Mouse (Mus musculus) layer of hippocampus, adult 8-10 months (tissue): Measurements from ENCODE around the gene Mfap2. TPM values are rescaled to one million over a fixed set of nuclear protein-coding genes. Genes with fewer than 3 reads are reported as not detected.
A peak's percentile ranks its signal among the peaks of the same experiment; 100 is the strongest.

Experiments used
- DNase-seq, 2 experiments: peaks; one replicate each; pipeline ENCODE4 v3.0.0; 2022; ENCODE audit warnings: low spot score in 2 of 2
- total RNA-seq, 4 experiments: library from RNA; stranded (reverse); gene quantifications; 2 replicates each; pipeline ENCODE4 v1.2.4; 2022

Mfap2 gene
- total RNA-seq, 4 experiments from 2014 or later, result 4.2 to 6.6 (median 5.5) TPM

DNA sequence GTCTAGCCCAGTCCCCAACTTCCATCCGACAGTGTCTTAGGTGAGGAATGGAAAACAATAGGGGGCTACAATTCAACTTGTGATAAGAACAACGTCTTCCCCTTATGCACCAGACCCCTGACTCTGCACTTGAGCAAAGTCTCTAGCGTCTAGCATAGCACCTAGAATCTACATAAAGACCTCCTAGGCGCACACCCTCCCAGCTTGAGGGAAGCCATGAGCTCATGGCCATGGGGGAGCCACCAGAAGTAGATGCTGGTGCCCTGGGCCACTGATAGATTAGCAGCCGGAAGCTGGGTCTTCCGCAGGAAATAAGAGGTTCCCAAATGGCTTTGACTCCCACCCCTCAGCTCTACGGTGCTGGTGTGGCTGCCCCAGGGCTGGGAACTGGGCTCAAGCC lies 22.7 kb upstream of the Mfap2 start:
- DNase-seq, result no peak

DNA sequence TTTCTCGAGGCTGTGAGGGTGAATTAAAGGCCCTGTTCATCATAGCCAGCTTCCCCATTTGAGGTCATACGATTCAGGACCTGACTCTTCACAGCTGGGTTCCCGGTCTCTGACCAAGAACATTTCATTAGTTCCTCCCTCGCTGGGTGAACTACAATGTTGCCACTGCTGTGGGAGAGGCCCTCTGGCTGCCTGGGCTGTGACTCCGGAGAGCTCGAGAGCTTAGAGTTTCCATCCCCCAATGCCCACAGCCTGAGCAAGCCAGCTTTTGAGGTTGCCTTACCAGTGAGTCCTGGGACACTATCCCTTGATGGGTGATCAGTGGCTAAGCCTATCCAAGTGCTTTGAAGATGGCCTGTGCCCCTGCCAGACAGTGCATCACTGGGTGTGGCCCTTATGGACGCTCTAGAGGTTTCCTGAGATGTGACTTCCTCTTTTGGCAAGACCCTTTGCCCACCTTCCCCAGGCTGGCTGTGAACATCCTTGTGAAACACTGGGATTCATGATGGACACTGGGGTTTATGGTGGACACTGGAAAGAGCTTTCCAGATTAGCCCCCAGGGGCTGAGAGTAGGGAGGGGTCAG lies 21.4 kb upstream of the Mfap2 start:
- DNase-seq, result no peak

DNA sequence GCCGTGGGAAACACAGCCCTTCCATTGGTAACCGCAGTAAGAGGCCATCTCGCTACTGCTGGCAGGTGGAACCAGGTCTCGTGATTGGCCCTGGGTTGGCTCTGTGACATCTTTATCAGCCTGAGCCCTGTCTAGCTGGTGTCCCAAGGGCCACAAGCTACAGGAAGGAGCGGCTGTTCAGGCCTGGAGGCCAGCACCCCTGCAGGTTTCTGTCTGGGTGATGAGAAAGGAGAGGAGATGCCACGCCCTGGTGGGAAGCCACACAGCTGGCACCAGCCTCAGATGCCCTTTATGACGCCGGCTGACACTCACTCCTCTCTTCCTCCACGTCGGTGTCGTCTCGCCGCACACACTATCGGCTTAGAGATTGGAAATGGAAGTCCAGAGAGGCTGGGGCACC lies 20.8 kb upstream of the Mfap2 start:
- DNase-seq, result no peak

DNA sequence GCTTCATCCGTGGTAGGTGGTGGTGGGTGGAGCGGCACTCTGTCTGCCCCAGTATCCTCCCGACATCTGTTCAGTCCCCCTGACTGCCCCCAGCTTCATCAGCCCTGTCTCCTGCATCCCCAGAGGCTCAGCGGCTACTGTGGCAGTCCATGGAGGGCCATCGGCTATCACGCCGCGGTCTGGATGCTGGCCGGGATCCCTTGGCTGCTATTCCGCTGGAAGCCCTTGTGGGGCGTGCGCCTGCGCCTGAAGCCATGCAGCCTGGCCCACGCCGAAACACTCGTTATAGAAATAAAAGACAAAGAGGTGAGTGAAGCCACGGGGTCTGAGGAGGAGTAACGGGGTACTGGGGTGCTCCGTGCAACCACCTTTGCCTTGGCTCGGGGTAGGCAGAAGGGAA lies 18.0 kb upstream of the Mfap2 start:
- DNase-seq, result no peak

DNA sequence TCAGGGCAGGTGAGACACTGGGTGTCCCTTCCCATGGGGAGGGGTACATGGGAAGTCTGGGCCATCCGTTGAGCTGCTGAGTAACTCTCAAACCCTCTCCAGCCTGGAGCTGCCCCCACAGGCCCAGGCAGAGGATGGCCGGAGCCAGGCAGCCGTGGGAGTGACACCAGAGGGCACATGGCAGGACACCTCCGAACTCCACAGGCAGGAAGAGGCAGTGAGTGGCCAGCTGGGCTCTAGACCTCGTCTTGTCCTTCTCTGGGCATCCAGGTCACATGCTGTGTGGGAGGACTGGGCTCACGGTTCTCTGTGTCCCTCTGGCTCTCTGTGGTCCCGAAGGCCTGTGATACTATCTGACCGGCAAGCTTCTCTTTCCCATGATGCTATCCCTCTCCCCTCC lies 16.4 kb upstream of the Mfap2 start:
- DNase-seq, result no peak

DNA sequence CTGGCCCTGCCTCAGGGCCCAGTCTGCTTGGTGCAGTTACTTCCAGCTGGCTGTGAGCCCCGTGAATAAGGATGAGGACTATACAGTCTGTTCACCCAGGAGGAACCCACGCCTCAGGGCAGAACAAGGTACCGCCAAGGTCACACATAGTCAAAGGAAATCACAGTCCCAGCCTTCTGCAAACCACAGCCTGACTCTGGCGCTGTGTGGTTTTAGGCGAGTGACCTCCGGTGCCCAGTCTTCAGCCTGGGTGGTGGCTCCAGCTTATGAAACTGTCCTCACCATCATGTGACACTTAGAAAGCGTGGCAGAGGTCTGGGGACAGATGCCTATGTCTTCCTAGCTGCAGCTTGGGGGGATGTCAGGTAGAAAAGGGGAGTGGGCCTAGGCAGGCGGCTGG lies 14.4 kb upstream of the Mfap2 start:
- no peak for DNase-seq

DNA sequence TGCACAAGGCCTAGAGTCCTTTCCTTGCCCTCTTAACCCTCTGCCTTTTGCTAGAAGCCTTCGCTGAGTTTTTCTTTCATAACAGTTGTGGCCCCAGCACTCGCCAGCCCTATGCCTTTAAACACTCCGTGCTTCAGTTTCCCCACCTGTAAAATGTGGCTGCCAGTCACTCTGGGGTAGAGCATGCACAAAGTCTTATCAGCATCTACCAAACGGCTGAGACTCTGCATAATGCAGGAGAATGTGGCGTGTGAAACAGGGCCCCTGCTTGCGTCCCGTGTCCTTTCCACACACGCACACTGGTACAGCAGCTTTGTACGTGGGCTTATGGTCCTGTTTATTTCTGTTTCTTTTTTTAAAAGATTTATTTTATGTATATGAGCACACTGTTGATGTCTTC lies 13.4 kb upstream of the Mfap2 start:
- DNase-seq, result no peak

DNA sequence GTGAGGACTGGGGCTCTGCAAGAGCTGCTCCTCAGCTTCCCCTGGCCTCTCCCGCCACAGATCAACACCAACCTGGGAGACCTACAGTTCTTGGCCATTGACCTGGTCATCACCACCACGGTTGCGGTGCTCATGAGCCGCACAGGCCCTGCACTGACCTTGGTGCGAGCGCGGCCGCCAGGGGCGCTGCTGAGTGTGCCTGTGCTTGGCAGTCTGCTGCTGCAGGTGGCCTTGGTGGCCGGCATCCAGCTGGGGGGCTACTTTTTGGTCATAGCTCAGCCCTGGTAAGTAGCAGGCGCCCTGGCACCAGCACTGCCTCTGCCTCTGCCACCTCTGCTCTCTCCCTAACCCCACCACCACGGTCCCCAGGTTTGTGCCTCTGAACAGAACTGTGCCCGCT lies 4.2 kb upstream of the Mfap2 start:
- no peak for DNase-seq

DNA sequence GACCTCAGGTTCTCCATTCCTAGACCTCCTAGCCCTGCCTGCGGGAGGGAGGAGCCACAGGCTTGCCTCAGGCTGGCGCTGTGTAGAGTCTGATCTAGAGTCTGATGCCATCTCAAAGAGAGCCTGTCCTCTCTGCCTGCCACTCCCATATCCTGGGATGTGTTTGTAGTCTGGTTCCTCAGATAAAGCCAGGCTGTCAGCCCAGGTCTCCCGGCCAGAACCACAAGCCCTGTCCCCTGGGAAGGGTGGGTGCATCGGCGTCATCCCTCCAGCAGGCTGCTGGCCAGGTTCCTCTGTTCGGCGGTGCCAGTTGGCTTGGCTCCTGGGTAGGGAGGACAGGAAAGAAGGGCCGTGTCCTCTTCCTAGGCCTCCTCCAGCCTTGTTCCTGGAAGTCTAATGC lies 2.2 kb upstream of the Mfap2 start:
- no peak for DNase-seq

DNA sequence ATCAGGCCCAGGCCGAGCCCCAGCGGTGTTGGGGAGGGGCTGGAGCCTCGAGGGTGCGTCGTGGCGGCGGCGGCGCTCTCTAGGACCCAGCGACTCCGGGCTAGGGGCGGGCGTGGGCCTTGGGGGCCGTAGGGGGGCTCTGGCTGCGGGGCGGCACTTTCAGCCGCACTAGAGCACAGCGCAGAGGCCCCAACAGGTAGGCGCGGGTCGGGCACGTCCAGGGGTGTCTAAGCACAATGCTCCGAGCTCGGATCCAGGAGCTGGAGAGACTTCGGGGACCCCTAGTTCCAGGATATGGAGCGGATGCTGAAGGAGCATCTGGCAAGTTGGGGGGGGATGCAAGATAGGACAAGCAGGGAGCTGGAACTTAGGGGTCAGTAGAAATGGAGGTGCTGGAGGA lies 308 bp downstream of the Mfap2 start:
- no peak for DNase-seq

DNA sequence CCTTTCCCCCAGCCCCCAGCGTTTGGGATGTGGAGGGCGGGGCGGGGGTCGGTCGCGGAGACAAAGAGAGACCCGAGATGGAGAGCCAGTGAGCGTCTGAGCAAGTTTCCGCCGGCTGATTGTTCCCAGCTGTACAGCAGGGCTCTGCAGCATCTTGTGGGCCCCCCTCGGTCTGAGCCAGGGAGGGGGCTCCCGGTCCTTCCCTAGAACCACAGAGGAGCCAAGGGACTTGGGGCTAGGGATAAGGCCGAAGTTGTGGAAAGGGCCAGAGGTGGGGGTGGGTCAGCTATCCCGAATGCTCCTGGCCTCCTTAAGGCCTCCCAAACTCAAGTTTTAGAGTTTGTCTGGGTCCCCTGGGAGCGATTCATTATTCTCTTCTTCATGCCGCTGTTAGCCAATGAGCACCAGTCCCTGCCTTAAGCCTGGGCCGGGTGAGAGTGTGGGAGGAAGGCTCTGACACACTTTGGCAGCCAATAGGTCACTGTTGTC lies 767 bp downstream of the Mfap2 start:
- no peak for DNase-seq

DNA sequence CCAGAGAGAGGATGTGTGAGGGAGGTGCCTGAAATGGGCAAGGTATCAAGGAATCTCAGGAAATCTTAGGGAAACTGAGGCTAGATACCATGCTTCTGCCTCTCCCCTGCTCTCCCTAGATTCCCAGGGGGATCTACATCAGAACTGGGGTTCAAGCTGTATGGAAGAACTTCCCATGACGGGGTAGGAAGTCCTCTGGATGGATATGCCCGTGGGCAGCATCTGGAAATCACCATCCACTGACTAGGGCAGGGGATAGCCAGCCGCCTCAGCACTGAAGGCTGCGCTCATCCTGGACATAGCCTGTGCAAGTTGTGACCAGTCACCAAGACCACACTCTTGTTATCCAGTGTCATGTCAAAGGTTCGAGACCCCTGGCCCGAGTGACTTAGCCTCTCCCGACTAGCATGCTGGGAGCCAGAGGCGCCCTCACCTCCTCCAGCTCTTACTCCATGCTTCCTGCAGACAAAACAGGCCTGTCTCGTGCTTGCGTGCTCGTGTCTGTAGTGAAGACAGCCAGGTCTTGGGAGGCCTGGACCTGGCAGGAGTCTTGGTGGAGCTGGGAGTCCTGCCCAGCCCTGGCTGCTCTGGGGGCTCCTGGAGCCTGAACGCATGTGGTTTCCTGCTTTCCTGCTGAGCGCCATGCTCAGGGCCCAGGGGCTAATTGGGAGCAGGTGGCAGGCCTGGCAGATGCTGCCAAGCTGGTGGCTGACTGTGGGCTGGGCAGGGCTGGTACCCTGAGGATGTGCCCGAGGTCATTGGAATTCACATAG lies 1.5 kb downstream of the Mfap2 start:
- DNase-seq, result no peak

DNA sequence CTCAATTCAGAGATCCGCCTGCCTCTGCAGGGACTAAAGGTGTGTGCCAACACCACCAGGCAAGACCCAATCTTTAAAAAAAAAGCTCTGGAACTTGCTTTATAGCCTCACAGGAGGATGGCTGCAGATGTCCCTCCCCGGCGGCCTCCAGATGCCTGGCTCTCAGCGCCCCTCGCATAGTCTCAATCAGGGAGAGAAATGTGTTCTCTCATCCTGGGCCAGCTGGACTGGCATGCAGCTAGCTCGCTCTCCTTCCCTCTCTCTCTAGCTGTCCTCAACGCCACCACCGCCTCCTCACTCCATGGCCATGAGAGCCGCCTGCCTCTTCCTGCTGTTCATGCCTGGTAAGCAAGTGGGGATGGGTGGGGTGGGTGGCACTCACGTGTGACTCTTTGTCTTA lies 2.3 kb downstream of the Mfap2 start:
- peak in 1 of 2 experiments; percentile 34 for DNase-seq

DNA sequence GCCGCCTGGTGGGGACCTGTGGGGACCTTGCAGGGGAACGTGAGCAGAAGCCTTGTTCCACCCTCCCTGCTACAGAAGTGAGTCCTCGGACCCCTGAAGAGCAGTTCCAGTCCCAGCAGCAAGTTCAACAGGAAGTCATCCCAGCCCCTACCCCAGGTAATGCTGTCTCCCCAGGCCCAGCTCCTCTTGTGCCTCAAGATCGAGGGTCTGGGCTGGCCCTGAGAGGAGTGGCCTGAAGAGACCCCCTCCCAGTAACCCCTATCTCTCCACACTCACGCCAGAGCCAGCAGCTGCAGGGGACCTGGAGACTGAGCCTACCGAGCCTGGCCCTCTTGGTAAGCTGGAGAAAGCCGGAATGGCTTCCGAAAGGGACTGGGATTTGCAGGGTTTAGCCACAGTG lies 3.9 kb downstream of the Mfap2 start:
- no peak for DNase-seq

DNA sequence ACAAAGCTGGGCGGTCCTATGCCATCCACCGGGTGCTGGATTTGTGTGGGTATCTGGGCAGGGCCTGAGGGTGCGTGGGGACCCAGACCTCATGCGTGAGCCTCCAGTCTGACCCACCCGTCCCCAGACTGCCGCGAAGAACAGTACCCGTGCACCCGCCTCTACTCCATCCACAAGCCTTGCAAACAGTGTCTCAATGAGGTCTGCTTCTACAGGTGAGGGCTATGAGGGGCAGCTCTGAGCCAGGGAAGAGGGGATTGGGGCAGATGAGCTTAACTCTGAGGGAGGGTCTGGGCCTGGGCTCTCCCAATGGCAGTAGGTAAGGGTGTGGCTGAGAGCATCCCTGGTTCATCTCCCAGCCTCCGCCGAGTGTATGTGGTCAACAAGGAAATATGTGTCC lies 4.6 kb downstream of the Mfap2 start:
- DNase-seq, result no peak

DNA sequence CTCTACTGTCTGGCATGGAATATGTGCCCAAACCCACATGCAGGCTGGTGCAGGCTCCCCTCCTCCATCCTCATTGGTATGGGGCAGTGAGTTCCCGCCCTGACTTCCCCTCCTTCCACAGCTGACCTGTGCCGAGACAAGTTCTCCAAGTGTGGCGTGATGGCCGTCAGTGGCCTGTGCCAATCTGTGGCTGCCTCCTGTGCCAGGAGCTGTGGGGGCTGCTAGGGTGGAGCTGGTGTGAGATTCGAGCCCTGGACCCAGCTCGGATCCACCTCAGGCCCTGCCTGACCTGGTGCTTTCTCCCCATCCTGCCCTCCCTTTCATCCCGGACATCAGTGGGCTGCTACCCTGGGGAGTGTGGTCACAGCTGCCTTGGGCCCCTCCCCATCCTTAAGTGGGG lies 5.1 kb downstream of the Mfap2 start:
- no peak for DNase-seq

DNA sequence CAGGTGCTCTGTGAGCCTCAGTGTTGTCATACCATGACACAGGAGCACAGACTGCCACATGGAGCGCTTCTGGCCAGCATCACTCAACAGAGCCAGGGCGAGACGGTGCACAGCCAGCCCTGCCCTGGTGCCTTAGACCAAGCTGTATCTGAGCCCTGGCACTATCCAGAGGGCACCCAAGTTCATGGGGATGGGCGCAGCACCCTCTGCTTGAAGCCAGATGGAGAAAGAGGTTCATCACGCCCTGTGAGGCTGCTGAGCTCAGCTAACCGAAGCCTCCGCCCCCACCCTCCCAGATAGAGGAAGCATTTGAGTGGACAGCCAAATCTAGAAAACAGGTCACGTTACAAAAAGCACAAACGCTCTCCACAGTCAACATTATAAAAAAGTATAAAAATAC lies 6.1 kb downstream of the Mfap2 start:
- DNase-seq, result no peak

DNA sequence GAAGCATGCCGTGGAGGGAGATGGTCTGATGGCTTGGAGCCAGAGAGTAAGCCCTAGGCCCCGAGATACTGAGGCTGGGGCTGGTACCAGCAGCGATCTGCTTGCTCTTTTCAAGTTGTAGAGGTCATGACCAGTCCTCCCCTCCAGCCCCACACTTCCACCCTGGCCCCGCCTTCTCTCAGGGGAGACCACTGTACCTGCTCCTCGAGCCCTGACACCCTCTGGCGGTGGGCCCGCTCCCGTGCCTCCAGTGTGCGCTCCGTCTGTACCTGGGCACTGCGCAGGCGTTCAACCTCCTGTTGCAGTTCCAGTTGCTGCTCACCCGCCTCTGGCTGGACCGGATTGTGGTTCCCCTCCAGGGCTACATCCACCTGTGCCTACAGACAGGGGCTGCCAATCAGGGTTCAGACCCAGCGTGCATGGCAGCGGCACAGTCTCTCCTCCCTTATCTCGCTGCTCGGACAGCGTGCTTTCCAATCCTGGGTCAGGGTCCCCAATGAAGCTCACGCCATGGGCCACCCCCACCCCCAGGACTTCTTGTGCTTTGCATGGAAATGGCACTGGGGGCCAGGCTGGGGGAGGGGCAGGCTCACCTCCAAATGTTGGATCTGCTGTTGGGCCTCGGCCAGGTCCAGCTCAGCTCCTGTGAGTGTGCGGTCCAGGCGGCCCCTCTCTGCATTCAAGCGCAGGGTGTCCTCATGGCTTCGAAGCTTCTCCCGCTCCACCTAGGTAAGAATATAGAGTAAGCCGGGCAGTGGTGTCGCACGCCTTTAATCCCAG lies 7.6 kb downstream of the Mfap2 start:
- no peak for DNase-seq

DNA sequence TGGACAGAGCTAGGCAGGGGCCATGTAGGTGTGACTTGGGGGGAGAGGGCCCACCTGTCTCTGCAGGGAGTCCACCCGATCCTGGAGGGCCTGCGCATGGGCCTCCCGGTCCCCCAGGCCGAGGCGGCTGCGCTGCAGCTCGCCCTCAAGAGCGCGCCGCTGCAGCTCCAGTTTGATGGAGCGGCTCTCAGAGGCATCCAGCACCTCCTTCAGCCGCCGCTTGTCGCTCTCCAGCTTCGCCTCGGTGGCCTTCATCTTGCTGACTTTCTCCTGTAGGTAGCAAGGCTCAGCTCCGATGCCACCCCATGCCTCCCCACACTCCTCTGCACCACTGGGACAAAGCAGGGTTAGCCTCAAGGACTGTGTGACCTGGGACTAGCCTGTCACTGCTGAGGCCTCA lies 10.0 kb downstream of the Mfap2 start:
- no peak for DNase-seq

DNA sequence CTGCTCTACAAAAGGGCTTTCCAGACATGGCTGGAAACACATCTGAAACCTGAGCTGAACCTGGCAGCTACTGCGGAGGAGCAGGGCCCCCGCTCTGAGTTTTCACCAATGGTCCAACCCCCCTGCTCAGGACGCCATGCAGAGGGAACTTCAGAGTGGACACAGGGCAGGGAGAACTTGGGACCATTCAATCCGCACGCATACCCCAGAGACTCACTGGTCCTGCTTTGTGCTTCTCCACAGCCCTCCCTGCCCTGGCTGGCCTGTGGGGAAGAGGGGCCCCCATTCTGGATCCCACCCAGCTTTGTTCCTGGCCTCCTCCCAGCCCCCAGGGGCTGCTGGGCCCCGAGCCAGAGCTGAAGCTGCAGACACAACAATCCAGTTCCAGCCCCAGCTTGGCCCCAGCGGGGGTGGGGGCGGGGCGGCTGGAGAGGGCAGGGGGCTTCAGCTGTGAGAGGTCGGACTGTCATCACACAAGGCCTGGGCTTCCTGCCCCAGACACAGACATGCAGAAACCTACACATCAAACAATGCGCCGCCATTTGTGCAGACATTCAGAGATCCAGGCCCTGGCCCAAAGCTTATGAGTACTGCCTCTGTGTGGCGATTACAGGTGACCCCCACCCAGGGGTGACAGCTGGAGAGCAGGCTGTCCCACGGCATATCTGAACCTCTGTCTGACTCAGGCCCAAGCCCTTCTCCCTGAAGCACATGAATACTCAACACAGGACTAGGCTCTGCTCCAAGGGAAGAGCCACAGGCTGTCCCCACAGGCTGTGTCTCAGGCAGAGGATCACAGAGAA lies 10.8 kb downstream of the Mfap2 start:
- no peak for DNase-seq

DNA sequence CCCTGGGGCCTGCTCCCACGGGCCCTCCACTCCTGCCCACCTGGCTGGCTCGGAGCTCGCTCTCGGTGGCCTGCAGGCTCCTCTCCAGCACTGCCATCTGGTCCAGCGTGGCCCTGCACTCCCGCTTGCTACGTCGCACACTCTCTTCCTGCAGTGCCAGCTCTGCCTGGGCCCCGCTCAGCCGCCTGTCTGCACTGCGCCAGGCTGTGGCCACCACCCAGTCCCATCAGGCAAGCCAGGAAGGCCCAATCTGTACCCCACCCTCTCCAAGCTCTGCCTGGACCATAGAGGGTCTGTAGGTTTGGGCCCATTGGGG lies 11.4 kb downstream of the Mfap2 start:
- DNase-seq, result no peak

DNA sequence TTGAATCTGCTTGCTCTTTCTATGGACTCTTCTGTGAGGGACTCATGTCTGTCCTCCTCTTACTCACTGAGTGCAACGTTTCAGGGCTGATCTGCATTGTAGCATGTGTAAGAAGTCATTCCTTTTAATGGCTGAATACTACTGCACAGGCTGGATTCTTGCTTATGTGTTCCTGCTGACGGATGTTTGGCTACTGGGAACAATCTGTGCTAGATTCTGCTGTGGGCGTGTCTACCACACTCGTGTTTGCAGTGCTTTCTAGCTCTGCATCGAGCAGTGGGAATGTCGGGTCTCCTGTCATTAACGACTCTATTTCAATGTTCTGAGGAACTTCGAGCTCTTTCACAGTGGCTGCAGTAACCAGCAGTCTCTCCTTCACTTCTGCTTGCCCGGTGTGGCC lies 13.8 kb downstream of the Mfap2 start:
- DNase-seq, result no peak
